Mouse (Mus musculus) hindbrain, embryonic 12.5 days (tissue): ENCODE results near the gene Mapk6. TPM values are rescaled to one million over a fixed set of nuclear protein-coding genes. Genes with fewer than 3 reads are reported as not detected.
A peak's percentile ranks its signal among the peaks of the same experiment; 100 is the strongest.

ENCODE experiments used
- ATAC-seq: fragments of 200-750 bp; cut with Nextera tagmentation; 2 replicates; pipeline ENCODE4 v1.8.0; 2017; ENCODE audit warnings: moderate TSS enrichment; ENCODE audit not compliant: low FRiP score
- H3K27ac ChIP-seq: fragments of 300-500 bp; sonication (generic); 2 replicates; pipeline ENCODE4 v1.5.1; 2016; ENCODE audit warnings: mild to moderate bottlenecking
- H3K27me3 ChIP-seq: fragments of 300-500 bp; sonication (generic); 2 replicates; pipeline ENCODE4 v1.6.1; 2016; ENCODE audit warnings: mild to moderate bottlenecking
- H3K36me3 ChIP-seq: fragments of 300-500 bp; sonication (generic); 2 replicates; pipeline ENCODE4 v1.6.1; 2016; ENCODE audit warnings: mild to moderate bottlenecking
- H3K4me1 ChIP-seq: fragments of 300-500 bp; sonication (generic); 2 replicates; pipeline ENCODE4 v1.6.1; 2016
- H3K4me2 ChIP-seq: fragments of 300-500 bp; sonication (generic); replicated peaks from 2 replicates; pipeline ENCODE4 v1.6.1; 2016; ENCODE audit warnings: mild to moderate bottlenecking
- H3K4me3 ChIP-seq: fragments of 300-500 bp; sonication (generic); 2 replicates; pipeline ENCODE4 v1.5.1; 2016; ENCODE audit warnings: mild to moderate bottlenecking
- H3K9ac ChIP-seq: fragments of 300-500 bp; sonication (generic); 2 replicates; pipeline ENCODE4 v1.6.1; 2016; ENCODE audit warnings: mild to moderate bottlenecking, moderate library complexity
- H3K9me3 ChIP-seq: fragments of 300-500 bp; sonication (generic); replicated peaks from 2 replicates; pipeline ENCODE4 v1.6.1; 2016; ENCODE audit warnings: mild to moderate bottlenecking
- WGBS: fragments of 180-500 bp; shearing (Covaris S2); methylation state at CpG from one replicate; pipeline ENCODE4 v1.1.7; 2016; 5-methylcytosine and 5-hydroxymethylcytosine counted together
- polyA plus RNA-seq: library from polyadenylated mRNA; unstranded; fragments of >200 nt; fragmentation: Nextera tagmentation; extraction: Ambion mirVana; gene quantifications from 2 replicates; pipeline ENCODE4 v1.2.1, GENCODE M21; 2016

The Mapk6 gene
- polyA plus RNA-seq, 1 experiment from 2014 or later, result 176 TPM

- no peak overlapping the region for H3K4me2 ChIP-seq
Observed at GRCm38 (mm10) chr9:75414204-75414603, 4.4 kb upstream of the Mapk6 start.

DNA sequence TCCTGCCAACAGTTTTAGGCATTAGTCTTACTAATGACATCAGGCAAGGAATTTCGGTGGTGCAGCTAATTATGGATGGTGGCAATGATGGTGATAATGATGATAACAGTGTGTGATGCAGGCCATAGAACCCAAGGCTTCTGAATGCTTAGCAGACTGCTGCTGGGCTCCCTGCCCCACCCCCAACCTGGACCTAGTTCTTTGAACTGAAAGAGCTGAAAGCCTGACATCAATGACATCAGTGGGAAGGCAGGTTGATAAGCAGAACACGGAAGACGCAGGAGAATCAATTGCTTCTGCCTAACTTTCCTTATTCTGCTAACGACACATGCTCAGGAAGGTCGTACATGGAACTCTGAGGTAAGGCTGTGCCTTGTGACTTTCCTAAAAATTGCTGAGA, 3.4 kb upstream of the Mapk6 start:
- Histone ChIP-seq H3K9ac (no peak overlapping the region), H3K27me3 (no peaks in the 10 kb centered on the region), H3K4me3 (no peak overlapping the region), H3K36me3 (no peaks in the 10 kb centered on the region), H3K9me3 (no peaks in the 10 kb centered on the region), H3K4me2 (no peak overlapping the region), H3K4me1 (peaks cover 3% of the 10 kb centered on the region; the same call in 1 of the 2 replicates), H3K27ac (no peak overlapping the region)
- no peak for ATAC-seq
- WGBS, result 76% methylated on average over 5 of the region's 5 CpGs

More at GRCm38 (mm10) chr9:75414204-75414603, 4.4 kb upstream of the Mapk6 start:
- H3K27ac ChIP-seq, result no peak overlapping the region
- no peaks in the 10 kb centered on the region for H3K9me3 ChIP-seq
- H3K9ac ChIP-seq, result no peak overlapping the region
- peaks cover 3% of the 10 kb centered on the region; the same call in 1 of the 2 replicates for H3K4me1 ChIP-seq
- no peaks in the 10 kb centered on the region for H3K36me3 ChIP-seq
- WGBS, result 36% methylated on average over 5 of the region's 5 CpGs
- H3K4me3 ChIP-seq, result no peak overlapping the region
- no peaks in the 10 kb centered on the region for H3K27me3 ChIP-seq
- ATAC-seq, result no peak

GRCm38 (mm10) chr9:75411584-75411983, 1.8 kb upstream of the Mapk6 start:
- Histone ChIP-seq H3K27me3 (no peaks in the 10 kb centered on the region), H3K4me1 (peaks cover 14% of the 10 kb centered on the region), H3K27ac (no peak overlapping the region), H3K4me3 (no peak overlapping the region), H3K9me3 (no peaks in the 10 kb centered on the region), H3K4me2 (no peak overlapping the region), H3K36me3 (no peaks in the 10 kb centered on the region), H3K9ac (no peak overlapping the region)
- 85% methylated on average over 9 of the region's 9 CpGs for WGBS
- ATAC-seq, result no peak

DNA sequence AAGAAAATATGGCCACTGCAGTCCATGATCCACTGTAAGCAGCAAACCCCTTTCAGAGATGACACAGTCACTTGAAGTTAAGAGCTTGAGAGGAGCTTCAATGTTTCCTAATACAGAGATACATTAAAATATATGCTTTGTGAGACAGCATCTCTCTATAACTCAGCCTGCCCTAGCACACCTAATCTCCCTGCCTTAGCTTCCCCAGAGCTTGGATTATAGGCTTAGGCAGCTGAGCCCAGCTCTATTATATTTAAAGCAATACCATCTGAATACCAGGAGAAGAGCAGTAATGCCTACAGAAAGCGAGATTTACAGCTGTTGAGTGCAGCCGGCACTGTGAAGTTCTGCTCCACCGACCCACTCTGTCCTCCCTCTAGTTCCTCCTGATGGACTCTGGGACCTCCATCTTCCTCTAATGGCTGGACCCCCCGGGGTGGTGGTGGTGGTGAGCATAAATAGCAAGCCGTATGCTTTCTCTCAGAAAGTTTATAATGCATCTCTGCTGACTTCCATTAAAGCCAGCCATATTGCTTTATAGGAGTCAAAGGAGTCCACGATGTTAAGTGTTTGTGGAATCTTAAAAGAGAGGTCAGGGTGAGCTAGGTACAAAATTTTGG, 1.2 kb upstream of the Mapk6 start:
- no peak for ATAC-seq
- Histone ChIP-seq H3K9ac (no peak overlapping the region), H3K27me3 (no peaks in the 10 kb centered on the region), H3K4me2 (no peak overlapping the region), H3K9me3 (no peaks in the 10 kb centered on the region), H3K27ac (no peak overlapping the region), H3K36me3 (no peaks in the 10 kb centered on the region), H3K4me1 (peaks cover 20% of the 10 kb centered on the region), H3K4me3 (no peak overlapping the region)
- 77% methylated on average over 6 of the region's 6 CpGs for WGBS

DNA sequence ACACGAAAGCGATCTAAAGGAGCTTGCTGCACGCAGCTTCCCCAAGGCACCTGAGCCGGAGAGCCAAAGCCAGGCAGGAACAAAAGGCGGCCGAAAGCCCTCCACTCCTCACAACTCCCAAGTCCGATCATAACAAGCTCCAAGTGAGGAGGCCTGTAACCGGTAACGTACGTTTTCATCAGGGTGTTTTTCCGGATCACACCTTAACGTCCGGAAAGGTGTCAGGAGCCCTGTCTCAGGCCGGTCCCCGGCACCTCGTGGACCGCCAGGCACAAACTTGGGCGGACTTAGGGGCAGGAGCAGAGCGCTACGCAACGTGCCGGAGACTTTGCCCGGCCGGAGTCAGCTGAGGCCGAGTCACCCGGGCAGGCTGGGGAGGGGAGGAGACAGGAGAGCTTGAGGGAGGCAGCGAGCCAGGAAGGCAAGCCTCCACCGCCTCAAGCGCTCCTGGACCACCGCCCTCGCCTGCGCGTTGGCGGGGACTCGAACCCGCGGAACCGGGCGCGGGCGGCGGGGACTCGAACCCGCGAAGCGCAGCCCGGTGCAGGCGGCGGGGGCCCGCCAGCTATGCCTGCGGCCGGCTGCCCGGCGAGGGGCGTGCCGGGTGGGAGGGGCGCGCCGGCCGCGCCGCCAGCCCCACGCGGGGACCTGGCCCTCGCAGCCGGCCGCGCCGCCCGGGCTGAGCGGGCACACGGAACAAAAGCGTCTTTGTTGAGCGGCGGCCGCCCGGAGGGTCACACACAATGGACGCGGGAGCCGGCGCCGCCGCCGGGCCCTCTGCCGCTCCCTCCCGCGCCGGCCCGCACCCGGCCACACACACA, 564 bp downstream of the Mapk6 start:
- no peaks in the 10 kb centered on the region for H3K9me3 ChIP-seq
- under 1% methylated on average over 84 of the region's 90 CpGs for WGBS
- peak overlapping the region; percentile 71 for H3K4me2 ChIP-seq
- ATAC-seq, result peak; percentile 91
- peak overlapping the region; percentile 98 for H3K27ac ChIP-seq
- H3K4me1 ChIP-seq, result peaks cover 34% of the 10 kb centered on the region
- H3K27me3 ChIP-seq, result no peaks in the 10 kb centered on the region
- H3K9ac ChIP-seq, result peak overlapping the region; percentile 90
- no peaks in the 10 kb centered on the region for H3K36me3 ChIP-seq
- H3K4me3 ChIP-seq, result peak overlapping the region; percentile 93

DNA sequence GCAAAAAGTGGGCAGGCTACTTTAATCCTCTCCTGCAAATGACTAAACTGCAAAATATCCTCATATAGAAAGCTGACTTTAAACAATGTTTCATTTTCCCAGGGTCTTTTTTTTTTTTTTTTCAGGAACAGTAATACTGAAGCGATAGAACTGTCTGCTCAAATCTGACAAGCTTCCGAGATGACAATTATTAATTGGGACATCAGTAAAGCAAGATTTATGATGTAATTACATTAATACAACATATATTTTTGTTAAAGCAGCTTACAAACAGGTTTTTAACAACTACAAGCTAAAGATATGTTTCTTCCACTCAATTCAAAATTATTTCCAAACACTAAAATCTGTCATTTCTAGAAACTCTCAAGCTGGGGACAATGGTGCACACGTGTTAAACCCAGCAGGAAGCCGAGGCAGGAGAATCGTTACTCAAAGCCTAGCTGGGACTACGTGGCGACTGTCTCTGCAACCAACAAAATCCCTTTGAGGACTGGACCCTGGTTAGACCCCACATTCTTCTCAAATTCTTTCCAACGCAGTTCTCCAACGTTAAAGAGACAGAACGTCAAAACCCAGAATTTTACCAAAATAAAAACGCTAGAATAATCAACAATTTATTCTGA, 1.5 kb downstream of the Mapk6 start:
- Histone ChIP-seq H3K9me3 (no peaks in the 10 kb centered on the region), H3K4me1 (peaks cover 39% of the 10 kb centered on the region), H3K4me2 (peak overlapping the region; percentile 71), H3K36me3 (no peaks in the 10 kb centered on the region), H3K27ac (peak overlapping the region; percentile 98), H3K27me3 (no peaks in the 10 kb centered on the region), H3K9ac (peak overlapping the region; percentile 90), H3K4me3 (peak overlapping the region; percentile 93)
- WGBS, result 4% methylated on average over 11 of the region's 11 CpGs
- no peak for ATAC-seq

GRCm38 (mm10) chr9:75407803-75408202, 2.0 kb downstream of the Mapk6 start:
- H3K4me1 ChIP-seq, result peaks cover 44% of the 10 kb centered on the region
- no peaks in the 10 kb centered on the region for H3K27me3 ChIP-seq
- 15% methylated on average over 10 of the region's 10 CpGs for WGBS
- H3K4me3 ChIP-seq, result peak overlapping the region; percentile 93
- no peaks in the 10 kb centered on the region for H3K36me3 ChIP-seq
- ATAC-seq, result no peak
- peak overlapping the region; percentile 71 for H3K4me2 ChIP-seq
- no peak overlapping the region for H3K27ac ChIP-seq
- peak overlapping the region; percentile 54 for H3K9ac ChIP-seq
- no peaks in the 10 kb centered on the region for H3K9me3 ChIP-seq

DNA sequence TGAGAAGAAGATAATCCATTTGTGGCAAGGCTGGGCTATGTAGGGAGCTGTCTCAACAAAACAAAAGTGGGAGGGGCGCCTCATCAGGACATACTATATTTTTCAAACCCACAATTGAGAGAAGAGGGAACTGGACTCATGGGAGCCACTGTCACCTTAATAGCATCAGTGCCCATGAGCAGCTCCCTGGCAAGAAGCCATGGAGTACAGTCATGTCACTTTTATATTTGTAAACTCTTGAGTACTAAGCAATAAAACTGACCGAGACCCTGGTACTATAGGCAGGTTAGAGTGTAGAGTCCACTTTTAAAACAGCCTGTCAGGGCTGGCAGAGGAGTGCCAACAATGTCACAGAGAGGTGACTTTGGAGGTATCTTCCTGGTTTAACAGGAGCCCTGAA, 3.7 kb downstream of the Mapk6 start:
- Histone ChIP-seq H3K9ac (no peak overlapping the region), H3K4me3 (no peak overlapping the region), H3K9me3 (no peaks in the 10 kb centered on the region), H3K4me1 (peaks cover 55% of the 10 kb centered on the region), H3K36me3 (no peaks in the 10 kb centered on the region), H3K4me2 (no peak overlapping the region), H3K27ac (no peak overlapping the region), H3K27me3 (no peaks in the 10 kb centered on the region)
- no peak for ATAC-seq
- WGBS, result 95% methylated on average over 2 of the region's 2 CpGs

DNA sequence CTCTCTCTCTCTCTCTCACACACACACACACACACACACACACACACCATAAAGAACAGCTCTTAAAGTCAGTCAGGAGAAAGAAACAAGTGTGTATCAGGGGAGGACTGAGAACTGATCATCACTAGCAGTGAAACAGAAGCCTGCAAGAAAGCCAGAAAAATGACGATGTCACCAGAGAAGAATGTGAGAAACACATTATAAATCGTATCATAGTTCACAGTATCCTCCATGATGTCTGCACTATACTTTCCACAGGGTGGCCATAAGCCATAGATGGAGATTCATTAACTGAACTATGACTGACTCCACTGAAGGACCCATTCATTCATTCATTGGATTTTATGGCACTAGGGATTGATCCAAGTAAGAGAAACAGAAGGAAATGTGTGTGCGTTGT, 6.3 kb downstream of the Mapk6 start:
- Histone ChIP-seq H3K9me3 (no peaks in the 10 kb centered on the region), H3K27ac (no peak overlapping the region), H3K36me3 (peaks cover under 1% of the 10 kb centered on the region; the same call in 1 of the 2 replicates), H3K27me3 (no peaks in the 10 kb centered on the region), H3K4me2 (no peak overlapping the region), H3K4me3 (no peak overlapping the region), H3K4me1 (peaks cover 56% of the 10 kb centered on the region), H3K9ac (no peak overlapping the region)
- whole genome bisulfite sequencing, result 78% methylated on average over 3 of the region's 3 CpGs
- ATAC-seq, result no peak

GRCm38 (mm10) chr9:75401593-75402504, 8.0 kb downstream of the Mapk6 start:
- Histone ChIP-seq H3K27me3 (no peaks in the 10 kb centered on the region), H3K36me3 (peaks cover 16% of the 10 kb centered on the region), H3K4me2 (no peak overlapping the region), H3K9ac (no peak overlapping the region), H3K27ac (no peak overlapping the region), H3K4me3 (no peak overlapping the region), H3K9me3 (no peaks in the 10 kb centered on the region), H3K4me1 (peaks cover 48% of the 10 kb centered on the region)
- 79% methylated on average over 20 of the region's 20 CpGs for WGBS
- no peak for ATAC-seq

GRCm38 (mm10) chr9:75400639-75401038, 9.2 kb downstream of the Mapk6 start:
- Histone ChIP-seq H3K4me1 (peaks cover 38% of the 10 kb centered on the region), H3K9ac (no peak overlapping the region)
- no peak for ATAC-seq

GRCm38 (mm10) chr9:75399069-75399468, 10.7 kb downstream of the Mapk6 start:
- H3K9me3 ChIP-seq, result no peaks in the 10 kb centered on the region
- H3K4me3 ChIP-seq, result no peak overlapping the region
- peaks cover 24% of the 10 kb centered on the region for H3K4me1 ChIP-seq
- H3K9ac ChIP-seq, result no peak overlapping the region
- H3K27ac ChIP-seq, result no peak overlapping the region
- no peaks in the 10 kb centered on the region for H3K27me3 ChIP-seq
- 94% methylated on average over 4 of the region's 4 CpGs for WGBS
- no peak for ATAC-seq
- H3K36me3 ChIP-seq, result peaks cover 39% of the 10 kb centered on the region
- H3K4me2 ChIP-seq, result no peak overlapping the region

More at GRCm38 (mm10) chr9:75400639-75401038, 9.2 kb downstream of the Mapk6 start:
- H3K4me2 ChIP-seq, result no peak overlapping the region
- H3K4me3 ChIP-seq, result no peak overlapping the region
- WGBS, result 88% methylated on average over 5 of the region's 5 CpGs
- H3K27ac ChIP-seq, result no peak overlapping the region
- H3K9me3 ChIP-seq, result no peaks in the 10 kb centered on the region
- no peaks in the 10 kb centered on the region for H3K27me3 ChIP-seq
- peaks cover 25% of the 10 kb centered on the region for H3K36me3 ChIP-seq
